Mouse (Mus musculus) CD4-positive, CD25-positive, alpha-beta regulatory T cell, adult 2 months (primary cell): ENCODE data around the gene Habp4.
A peak's percentile ranks its signal among the peaks of the same experiment; 100 is the strongest.

Experiments
- DNase-seq: peaks from one replicate; pipeline ENCODE4 v3.0.0-alpha.2; 2012; ENCODE audit warnings: low read depth, low spot score

Gene Habp4

DNA sequence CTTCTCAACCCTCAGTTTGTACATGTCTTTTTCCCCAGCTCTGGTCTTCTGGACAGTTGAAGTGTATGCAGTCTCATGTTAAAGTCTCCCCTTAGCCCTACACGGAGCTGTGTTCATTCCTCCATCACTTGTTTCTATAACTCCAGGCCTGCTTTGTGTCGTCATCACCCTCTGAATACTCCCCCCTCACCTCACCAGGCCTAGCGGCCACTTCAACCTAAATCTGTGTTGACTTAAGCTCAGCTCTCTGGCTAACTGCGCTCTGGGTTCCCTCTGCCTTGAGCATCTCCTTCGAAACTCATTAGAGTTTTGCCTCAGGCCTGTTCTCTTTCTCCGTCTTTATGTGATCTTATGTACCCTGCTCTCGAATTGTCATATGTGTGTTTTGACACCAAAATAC lies 16.4 kb downstream of the Habp4 start:
- no peak for DNase-seq

DNA sequence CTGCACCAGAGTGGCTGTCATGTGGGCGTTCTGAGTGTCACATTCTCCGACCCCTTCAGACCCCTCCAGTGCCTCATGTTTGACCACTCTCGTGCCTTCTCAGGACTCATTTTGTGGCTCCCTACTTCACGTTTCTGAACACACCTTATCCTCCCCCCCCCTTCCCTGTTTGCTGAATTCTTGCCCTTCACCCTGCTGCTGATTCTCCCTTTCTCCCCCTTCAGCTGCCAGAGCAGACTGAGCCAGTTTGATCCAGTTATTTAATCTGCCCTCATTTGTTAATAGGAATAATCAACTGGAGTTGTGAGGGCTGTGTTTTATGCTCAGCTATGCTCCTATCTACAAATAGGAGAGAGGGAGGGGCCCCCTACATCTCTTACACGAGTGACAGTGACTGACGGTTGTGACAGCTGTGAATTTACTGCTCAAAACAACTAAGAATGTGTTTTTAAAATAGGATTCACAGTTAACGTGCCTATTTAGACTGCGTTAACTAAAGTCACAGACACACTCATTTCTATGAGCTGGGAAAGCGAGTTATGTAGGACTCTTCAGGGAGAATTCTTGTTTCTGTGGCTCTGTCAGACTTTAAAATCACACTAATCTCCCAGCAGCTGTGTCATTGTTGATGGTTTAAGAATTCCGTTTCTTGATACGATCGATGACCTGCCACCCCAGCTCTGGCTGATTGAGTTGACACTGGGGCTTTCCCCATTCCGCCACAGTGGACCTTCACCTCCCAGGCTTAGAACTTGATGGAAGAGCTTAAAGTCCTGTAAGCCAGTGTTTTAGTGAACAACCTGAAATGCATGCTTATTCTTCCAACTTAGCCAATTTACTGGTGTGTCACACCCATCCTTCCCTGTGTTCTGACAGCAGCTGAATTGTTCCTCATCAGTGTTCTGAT lies 17.4 kb downstream of the Habp4 start:
- DNase-seq: no peak

DNA sequence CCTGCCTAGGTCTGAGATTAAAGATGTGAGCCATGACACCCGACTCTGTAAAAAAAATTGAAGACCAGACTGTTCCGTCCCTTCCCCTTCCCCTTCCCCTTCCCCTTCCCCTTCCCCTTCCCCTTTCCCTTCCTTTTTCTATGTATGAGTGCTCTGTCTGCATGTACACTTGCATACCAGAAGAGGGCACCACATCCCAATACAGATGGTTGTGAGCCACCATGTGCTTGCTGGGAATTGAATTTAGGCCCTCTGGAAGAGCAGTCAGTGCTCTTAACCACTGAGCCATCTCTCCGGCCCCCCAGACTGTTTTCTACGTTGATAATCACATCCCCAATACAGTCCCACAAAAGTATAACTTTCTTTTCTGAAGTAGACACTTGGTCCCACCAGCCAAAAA lies 18.7 kb downstream of the Habp4 start:
- DNase-seq: peak; percentile 43

DNA sequence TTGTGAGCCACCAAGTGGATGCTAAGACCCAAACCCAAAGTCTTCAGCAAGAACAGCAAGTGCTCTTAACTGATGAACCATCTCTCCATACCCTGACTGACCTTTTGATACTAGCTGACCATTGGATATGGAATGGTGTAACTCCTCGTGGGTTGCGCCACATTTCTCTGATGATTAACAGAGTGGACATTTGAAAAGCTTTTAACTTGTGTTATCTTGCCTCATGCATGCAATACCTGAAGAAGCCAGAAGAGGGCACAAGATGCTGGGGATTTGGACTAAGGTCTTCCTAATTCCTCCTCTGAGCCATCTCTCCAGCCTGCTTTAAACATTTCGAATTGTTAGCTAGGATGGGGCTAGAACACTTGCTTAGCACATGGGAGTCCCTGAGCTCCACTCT lies 19.3 kb downstream of the Habp4 start:
- peak; percentile 72 for DNase-seq

DNA sequence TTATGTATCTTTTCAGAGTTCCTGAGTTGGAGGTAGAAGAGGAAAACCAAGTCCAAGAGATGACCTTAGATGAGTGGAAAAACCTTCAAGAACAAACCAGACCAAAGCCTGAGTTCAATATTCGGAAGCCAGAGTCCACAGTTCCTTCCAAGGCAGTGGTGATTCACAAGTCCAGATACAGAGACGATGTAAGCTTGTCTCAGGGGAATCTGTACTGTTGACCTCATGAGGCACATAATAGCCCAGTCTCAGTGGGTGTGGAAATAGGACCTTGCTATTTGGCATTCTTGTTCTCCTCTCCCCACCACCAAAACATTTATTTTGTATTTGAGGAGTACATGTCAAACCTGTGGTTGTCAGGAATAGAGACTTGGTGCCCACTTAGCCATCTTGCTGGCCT lies 20.5 kb downstream of the Habp4 start:
- no peak for DNase-seq

DNA sequence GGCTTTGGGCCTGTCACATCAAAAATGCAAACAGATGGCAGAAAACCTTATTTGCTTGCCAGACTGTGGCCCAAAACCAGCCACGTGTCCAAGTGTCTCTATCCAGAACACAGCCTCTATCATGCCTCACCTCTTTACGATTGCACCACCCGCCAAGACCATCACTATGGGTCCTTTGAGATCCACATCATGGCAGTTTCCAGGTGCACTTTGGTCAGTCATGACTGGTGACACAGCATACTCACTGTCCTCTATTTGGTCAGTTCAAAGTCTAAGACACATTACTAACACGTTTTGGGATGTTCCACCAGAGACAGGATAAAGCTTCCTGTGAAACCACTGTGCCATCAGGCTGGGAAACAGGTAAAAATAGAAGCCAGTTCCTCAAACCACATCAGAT lies 22.0 kb downstream of the Habp4 start:
- no peak for DNase-seq

DNA sequence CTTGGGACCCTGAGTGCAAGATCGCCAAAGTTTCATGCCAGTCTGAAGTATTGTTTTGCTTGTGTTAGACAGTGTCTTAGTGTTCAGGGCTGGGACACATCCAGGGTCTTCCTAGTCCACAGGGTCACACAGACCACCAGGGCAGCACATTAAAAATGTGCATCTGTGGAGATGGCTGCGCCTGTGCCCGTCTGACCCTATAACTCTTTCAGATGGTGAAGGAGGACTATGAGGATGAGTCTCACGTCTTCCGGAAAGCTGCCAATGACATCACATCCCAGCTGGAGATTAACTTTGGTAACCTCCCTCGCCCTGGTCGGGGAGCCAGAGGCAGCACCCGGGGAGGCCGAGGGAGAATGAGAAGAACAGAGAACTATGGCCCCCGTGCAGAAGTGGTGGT lies 22.7 kb downstream of the Habp4 start:
- DNase-seq: no peak

DNA sequence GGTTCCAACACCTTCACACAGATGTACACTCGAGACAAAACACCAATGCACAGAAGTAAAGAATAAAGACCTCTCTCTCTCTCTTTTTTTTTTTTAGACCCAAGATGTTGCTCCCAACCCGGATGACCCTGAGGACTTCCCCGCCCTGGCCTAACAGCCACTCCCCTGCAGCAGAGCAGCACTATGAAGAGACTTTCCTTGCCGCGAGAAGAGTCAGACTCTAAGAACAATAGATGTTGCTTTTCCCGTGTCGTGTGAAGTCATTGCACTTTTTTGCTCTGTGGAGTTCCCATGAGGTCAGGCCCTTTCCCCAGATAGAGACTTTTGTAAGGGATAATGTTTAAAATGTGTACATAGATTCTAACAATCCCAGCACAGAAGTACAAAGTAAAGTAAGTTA lies 23.6 kb downstream of the Habp4 start:
- DNase-seq: no peak

DNA sequence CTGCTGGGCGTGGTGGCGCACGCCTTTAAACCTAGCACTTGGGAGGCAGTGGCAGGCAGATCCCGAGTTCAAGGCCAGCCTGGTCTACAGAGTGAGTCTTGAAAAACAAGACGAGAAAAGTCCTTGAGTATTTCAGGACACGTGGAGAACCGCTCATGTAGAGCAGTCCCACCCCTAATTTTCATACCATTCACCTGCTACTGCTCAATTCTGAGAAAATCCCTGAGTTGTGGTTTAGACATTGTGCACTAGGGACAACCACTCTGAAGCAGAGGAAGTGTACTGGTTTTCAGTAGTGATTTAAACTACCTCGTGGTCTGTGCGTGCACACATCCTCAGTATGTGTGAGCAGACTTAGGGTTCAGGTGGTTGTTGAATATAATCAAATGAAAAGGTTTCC lies 24.0 kb downstream of the Habp4 start:
- DNase-seq: no peak

DNA sequence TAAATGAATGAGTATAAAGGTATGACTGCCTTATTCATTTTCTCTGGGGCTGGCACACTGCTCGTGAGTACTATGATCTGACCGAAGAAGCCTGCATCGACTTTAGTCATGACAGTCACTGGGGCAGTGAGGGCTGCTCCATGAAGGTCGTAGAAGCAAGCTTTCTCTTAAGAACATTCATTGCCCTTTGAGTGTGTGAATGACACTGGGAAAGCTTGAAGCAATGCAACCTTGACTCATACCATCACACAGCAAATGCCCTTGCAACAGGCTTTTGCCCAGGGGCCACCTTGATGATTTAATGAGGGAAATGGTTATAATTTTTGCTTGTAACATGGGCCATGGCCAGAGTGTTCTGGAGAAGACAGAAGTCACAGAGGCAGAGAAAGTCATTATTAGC lies 24.9 kb downstream of the Habp4 start:
- no peak for DNase-seq

DNA sequence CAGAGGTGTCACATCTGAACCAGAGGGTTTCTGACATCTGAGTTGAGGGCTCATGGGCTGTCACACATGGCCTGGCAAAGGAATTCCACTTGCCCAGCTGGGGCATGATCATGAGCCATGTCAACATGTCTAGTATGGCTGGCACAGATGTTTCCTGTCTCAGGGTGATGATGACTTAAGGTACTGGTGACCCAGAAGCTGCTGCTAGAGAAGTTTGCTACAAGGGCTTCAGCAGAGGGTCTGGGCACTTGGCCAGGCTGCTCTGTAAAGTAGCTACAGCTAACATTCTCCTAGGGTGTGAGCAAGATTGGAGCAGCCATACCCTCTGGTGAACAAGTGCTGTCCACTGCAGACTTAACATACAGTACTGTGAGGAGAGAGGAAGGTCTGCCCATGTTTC lies 25.4 kb downstream of the Habp4 start:
- DNase-seq: no peak

DNA sequence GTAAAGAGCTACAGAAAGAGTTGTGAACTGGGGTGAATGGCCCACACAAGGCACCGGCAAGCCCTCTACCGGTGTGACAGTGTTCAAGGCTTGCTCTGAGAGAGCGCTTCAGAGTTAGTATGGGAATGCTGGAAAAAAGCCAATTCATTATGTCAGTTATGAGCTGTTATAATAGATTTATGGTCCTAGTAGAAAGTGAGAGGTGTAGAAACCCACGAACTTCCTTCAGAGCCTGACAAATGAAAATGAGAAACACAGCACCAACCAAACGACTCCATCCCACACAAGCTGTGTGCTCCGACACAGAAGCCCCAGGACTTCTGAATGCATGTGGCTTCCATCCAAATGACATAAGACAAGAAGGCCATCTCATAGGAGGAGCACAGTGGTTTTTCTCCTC lies 36.3 kb downstream of the Habp4 start:
- no peak for DNase-seq

DNA sequence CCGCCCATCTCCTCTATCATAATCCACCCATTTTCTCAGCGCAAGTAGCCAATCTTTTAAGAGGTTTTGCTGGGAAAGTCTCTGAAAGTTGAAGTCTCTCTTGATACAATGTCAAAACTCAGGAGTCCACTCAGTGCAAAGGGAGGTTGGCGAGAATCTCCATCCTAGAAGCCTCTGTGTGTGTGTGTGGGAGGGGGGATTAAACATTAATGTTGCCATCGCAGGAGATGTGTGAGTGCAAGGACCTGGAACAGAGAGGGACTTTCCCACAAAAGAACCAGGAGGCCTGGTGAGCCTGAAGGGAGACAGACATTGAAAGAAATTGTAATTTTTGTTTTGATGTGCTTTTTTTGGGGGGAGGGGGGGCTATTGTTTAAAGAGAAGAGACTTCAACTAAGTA lies 36.7 kb downstream of the Habp4 start:
- DNase-seq: no peak

DNA sequence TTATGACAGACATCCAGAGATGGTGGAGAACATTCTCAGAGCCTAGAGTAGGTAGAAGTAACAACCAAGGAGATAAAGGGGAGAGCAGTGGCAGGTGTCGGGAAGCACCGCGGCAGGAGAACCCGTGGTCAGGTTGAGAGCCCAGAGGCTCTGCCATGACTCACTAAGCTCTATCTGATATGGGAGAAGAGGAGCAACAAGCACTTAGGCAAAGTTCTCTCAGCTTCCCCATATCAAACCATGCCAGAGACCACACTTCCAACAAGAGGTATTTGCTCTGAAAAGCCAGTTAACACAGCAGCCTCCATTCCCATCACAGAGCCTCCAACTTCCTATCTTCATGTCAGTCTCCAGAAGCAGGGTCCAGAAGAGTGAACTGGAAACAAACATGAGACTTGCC lies 39.3 kb downstream of the Habp4 start:
- DNase-seq: no peak

DNA sequence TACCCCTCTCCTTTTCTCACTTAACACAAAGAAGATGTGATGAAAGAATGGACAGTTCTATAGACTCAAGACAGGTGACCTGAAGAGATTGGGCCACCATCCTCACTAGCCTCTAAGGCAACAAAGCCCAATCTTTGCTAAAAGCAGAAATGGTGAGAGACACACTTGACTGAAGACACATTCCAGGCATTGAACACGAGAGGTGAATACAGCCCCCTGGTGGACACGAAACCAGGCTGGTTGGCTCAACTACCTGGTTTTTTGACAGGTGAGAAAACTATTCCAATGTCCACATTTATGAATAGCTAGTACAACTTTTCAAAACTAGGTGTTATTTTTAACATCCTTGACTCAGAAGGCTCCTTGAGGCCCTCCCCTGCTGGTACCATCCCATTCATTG lies 43.1 kb downstream of the Habp4 start:
- DNase-seq: peak; percentile 48

DNA sequence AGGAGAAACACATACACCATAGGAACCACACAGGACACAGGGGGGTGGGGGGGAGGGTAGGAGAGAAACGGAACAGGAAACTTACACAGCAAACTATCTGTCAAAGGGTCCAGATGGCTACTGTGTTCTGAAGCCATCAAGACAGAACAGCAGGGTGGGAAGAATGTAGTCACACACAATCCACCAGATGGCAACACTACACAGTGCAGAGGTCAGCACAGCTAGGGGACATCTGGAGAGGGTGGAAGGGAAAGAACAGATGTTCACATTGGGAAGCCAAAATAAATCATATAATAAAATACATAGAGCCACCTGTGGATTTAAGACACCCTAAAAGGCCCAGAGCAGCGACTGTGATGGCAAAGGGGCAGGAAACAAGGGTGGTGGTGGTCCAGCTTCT lies 43.6 kb downstream of the Habp4 start:
- peak; percentile 4 for DNase-seq

DNA sequence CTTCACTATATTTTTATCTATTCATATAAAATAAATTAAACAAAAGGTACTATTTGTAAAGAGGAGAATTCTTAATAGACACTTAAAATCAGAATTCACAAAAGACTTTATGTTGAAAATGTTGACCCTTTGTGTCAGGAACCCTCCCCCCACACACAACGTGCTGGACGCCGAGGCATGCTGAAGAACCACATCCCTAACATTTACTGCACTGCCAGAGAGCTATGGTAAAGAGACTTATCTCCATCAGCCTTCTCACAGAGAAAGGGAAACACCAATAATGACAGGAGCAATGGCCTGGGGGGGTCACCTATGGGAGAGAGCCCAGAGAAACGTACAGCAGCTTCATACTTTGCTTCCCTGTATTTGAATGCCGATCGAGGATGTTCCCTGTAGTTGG lies 46.5 kb downstream of the Habp4 start:
- DNase-seq: no peak

DNA sequence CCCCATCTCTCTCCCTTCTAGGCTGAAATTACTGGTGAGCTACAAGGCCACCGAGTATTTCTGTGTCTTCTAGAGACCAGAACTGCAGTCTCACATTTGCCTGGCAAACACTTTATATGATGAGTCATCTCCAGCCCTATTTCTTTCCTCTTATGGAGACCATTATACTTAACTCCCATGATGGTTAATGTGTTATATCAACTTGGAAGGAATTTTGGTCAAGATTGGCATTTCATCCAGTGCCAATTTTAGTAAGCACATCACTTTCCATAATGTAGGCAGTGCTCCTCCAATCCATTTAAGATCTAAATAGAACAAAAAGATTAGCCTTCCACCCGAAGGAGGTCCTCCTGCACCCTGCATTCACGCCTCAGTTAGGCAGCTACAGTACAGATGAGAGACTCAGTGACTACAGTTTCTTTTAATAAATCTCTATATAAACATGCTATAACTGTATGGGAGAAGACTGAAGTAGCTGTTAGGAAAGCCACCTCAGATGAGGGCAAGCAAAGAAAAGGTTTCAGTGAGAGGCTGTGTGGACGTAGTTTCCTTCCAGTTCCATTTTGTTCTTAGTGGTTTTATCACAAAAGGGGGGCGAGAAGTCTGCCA lies 50.5 kb downstream of the Habp4 start:
- no peak for DNase-seq

DNA sequence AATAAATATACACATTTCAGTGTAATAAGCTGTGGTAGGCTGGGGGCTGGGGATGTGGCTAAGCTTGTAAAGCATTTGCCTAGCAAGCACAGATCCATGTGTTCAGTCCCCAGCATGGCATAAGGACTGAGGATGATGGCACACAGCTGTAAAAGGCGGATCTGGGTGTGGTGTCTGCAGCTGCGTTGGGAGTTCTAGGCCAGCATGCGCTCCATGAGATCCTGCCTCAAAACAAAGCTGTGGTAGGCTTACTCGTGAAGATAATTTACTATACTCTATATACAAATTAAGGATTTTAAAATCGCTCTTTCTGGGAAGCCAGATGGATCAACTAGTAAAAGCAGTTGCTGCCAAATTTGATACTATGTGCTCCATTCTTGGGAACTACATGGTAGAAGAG lies 53.3 kb downstream of the Habp4 start:
- DNase-seq: no peak

DNA sequence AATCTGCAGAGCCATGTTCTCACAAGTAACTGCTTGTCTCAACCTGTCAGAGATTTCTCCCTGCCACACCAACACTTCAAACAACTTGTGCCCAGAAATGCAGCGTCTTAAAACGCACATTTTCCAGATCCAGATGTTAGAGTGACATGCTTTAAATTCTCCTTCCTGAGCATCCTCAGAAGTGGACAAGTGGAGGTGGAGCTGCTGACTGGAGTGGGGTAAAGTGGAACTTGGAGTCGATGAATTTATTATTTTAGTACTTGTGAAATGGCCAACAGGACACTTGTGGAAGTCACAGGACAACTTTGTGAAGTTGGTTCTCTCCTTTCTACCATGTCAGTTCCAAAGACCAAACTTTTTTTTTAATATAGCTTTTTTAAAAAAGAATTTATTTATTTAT lies 64.1 kb downstream of the Habp4 start:
- no peak for DNase-seq

DNA sequence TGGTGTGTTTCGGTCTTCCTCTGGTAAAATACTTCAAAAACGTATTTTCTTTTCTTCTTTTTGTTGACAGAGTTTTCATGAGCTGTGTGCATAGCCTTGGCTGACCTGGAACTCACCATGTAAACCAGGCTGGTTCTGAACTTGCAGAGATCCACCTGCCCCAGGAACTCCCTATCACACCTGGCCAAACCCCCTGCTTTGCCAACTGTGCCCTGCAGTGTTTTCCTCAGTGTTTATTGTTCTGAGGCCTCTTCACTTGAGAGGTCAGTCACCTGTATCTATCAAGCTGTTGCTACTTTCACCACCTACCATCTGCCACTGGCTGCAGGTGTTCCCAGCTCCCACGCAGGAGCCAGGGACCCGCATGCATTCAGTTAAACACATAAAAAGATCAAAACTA lies 65.1 kb downstream of the Habp4 start:
- DNase-seq: no peak

DNA sequence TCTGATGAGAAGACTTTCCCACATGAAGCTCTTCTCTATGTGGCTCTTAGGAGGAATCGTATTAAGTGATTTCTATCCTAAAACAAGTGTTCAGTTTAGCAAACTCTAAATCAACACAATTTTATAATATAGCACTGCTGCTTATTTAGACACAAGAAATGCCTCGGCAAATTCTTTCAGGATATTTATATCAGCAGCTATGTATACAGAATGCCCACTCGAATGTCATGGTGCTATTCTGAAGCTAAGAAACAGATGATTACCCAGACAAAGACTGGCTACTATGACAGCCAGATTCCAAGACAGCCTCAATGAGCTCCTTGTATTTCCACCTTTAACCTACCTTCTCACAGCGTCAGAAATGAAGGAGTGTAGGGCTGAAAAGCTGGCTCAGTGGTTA lies 71.5 kb downstream of the Habp4 start:
- DNase-seq: no peak

DNA sequence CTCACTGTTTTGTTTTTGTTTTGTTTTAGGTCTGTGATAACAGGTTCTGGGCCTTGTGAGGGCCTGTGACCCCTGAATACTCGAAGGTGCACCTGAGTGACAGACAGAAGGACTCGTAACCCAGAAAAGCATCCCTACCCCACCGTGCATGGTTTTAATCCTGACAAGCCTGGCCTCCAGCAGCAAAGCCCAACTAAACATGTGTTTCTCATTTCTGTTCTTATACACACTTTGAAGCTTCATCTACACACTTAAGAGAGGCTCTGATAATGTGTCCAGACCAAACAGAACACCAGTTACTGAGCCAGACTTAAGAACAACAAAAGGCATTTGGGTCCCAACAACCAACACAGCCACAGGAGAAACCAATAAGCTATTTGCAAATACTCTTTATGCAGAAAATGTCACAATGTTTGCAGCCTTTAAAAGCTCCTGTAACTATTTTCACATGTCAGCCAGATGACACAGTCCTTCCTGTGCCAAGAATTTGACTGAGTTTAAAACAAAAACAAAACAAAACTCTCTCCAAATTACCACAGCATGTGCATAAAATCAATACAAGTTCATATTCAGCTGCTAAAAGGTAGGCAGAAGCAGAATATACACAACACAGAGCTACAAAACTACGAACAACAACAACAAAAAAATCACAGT lies 73.6 kb downstream of the Habp4 start:
- no peak for DNase-seq
